Mouse (Mus musculus): ENCODE data around the gene Mrpl3. TPM values are rescaled to one million over a fixed set of nuclear protein-coding genes. Genes with fewer than 3 reads are reported as not detected.

Gene Mrpl3
- polyA plus RNA-seq, 1 experiment from 2014 or later = 112 TPM

Other genes starting within 250 kb of the Mrpl3 start
- gene Nudt16, start 78.6 kb downstream of the Mrpl3 start, polyA plus RNA-seq (2015; fragmentation: Nextera tagmentation; extraction: Ambion mirVana) = 11.3 TPM in 2 replicates
- not detected in 2 replicates for gene 1700080E11Rik, start 91.9 kb downstream of the Mrpl3 start, polyA plus RNA-seq (2015; fragmentation: Nextera tagmentation; extraction: Ambion mirVana)